8 mouse cellular contexts compared by ENCODE assay signal in the genomic region with DNA sequence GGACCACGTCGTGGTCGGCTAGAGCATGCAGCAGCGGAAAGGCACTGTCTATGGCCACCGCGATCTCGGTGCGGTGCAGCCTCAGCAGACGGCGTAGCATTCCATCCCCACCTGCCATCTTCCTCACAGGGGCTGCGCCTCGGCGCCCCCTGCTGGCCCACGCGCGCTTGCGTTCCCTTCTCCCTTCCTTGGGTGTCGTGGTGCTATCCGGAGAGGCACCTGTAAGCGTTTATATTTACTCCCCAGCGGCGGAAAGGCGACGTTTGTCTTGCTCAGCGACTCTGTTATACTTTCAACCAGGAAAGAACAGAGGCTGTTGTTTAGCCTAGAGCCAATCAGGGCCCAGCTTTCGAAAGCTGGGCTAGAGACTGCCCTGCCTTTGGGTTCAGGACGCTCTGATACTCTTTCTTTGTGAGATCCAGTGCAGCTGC. TPM values are rescaled to one million over a fixed set of nuclear protein-coding genes. Genes with fewer than 3 reads are reported as not detected.
DNase-seq lines count a peak whose midpoint lies in the region; ATAC-seq and TF ChIP-seq lines count a peak whose summit lies in the region.

A gene (minus strand): TSS at position 205 of the 431 bp plus-strand sequence.

- WGBS in cerebellum, adult 2 months: 4% methylated on average over 27 of the region's 27 CpGs
- 3% methylated on average over 27 of the region's 27 CpGs for WGBS in forebrain, postnatal 0 days
- 2% methylated on average over 27 of the region's 27 CpGs for WGBS in hindbrain, embryonic 13.5 days

- peak; percentile 88 for DNase-seq in R1 (ENCODE audit: low read depth, low spot score)
- DNase-seq in cerebellum, adult 2 months: peak; percentile 41 to 52
- peak; percentile 74 for DNase-seq in forebrain, postnatal 0 days
- peak; percentile 48 to 62 for DNase-seq in layer of hippocampus, postnatal 25 days (ENCODE audit: extremely low spot score in 1 of 2, low spot score in 1 of 2)
- peak; percentile 65 to 73 for DNase-seq in lung, postnatal 4 days
- peak; percentile 59 for DNase-seq in right cerebral cortex, postnatal 14 days
- DNase-seq in adipocyte (ENCODE audit: low spot score): no peak

- TF ChIP-seq CTCF in cerebellum, adult 2 months (IDR thresholded peaks at IDR 0.05; ENCODE audit: borderline replicate concordance, insufficient read depth, low read depth, low read length): peak; percentile 65
- TF ChIP-seq CTCF in forebrain, postnatal 0 days (IDR thresholded peaks at IDR 0.05; ENCODE audit: low read depth): peak; percentile 78

- no peak for TF ChIP-seq POLR2A in cerebellum, adult 2 months (IDR thresholded peaks at IDR 0.05; ENCODE audit: borderline replicate concordance, insufficient read depth, low read length)

- no peak within 1 kb of the TSS for H3K4me3 ChIP-seq in cerebellum, adult 2 months (replicated peaks; ENCODE audit: insufficient read depth, low read depth, low read length)
- H3K4me3 ChIP-seq in forebrain, postnatal 0 days (ENCODE audit: low read depth, low read length): peak within 1 kb of the TSS; percentile 23
- H3K4me3 ChIP-seq in hindbrain, embryonic 13.5 days: peak within 1 kb of the TSS; percentile 28

- H3K27ac ChIP-seq in cerebellum, adult 2 months (ENCODE audit: insufficient read depth, low read length): no peak within 1 kb of the TSS
- H3K27ac ChIP-seq in forebrain, postnatal 0 days (ENCODE audit: low read depth, low read length): no peak within 1 kb of the TSS
- no peak within 1 kb of the TSS for H3K27ac ChIP-seq in hindbrain, embryonic 13.5 days

- peak within 1 kb of the TSS; percentile 50 for H3K4me2 ChIP-seq in forebrain, postnatal 0 days (ENCODE audit: low read depth)
- H3K4me2 ChIP-seq in hindbrain, embryonic 13.5 days: peak within 1 kb of the TSS; percentile 54

- H3K9ac ChIP-seq in forebrain, postnatal 0 days: 0 out of 2 replicates have a peak within 1 kb of the TSS, but pooled peaks have one; percentile 22
- peak within 1 kb of the TSS; percentile 47; the same call in 1 of the 2 replicates for H3K9ac ChIP-seq in hindbrain, embryonic 13.5 days

- no peaks in the 10 kb centered on the region for H3K9me3 ChIP-seq in forebrain, postnatal 0 days (ENCODE audit: low read length)
- no peaks in the 10 kb centered on the region for H3K9me3 ChIP-seq in hindbrain, embryonic 13.5 days

- ATAC-seq in forebrain, postnatal 0 days: peak; percentile 91
- peak; percentile 73 for ATAC-seq in hindbrain, embryonic 13.5 days (ENCODE audit: low FRiP score)

- no peaks in the 10 kb centered on the region; the same call in 1 of the 2 replicates for H3K4me1 ChIP-seq in cerebellum, adult 2 months (ENCODE audit: control insufficient read depth, insufficient read depth, low read length)
- H3K4me1 ChIP-seq in forebrain, postnatal 0 days (ENCODE audit: insufficient read depth): no peaks in the 10 kb centered on the region; the same call in 1 of the 2 replicates
- H3K4me1 ChIP-seq in hindbrain, embryonic 13.5 days (replicated peaks): peaks cover 9% of the 10 kb centered on the region; the same call in 1 of the 2 replicates

- H3K36me3 ChIP-seq in forebrain, postnatal 0 days (ENCODE audit: insufficient read depth): no peaks in the 10 kb centered on the region
- no peaks in the 10 kb centered on the region for H3K36me3 ChIP-seq in hindbrain, embryonic 13.5 days

- H3K27me3 ChIP-seq in cerebellum, adult 2 months (ENCODE audit: control insufficient read depth, insufficient read depth, low read length): no peaks in the 10 kb centered on the region
- no peaks in the 10 kb centered on the region for H3K27me3 ChIP-seq in forebrain, postnatal 0 days (ENCODE audit: insufficient read depth, low read length)
- peaks cover 15% of the 10 kb centered on the region for H3K27me3 ChIP-seq in hindbrain, embryonic 13.5 days

RNA-seq across cellular contexts. Expression of the gene that starts here (rescaled TPM):
- polyA plus RNA-seq in cerebellum, adult 2 months (2012; rRNA removed): 0.08 and 0.16 TPM in 2 replicates
- total RNA-seq in forebrain, postnatal 0 days (2014; rRNA removed): 0.15 TPM in 1 of 2 replicates, not detected in the other
- polyA plus RNA-seq in forebrain, postnatal 0 days (2015; fragmentation: Nextera tagmentation; extraction: Ambion mirVana): 0.14 and 0.29 TPM in 2 replicates
- polyA plus RNA-seq in hindbrain, embryonic 13.5 days (2015; fragmentation: Nextera tagmentation; extraction: Ambion mirVana): 0.10 TPM in 1 of 2 replicates, not detected in the other
- total RNA-seq in layer of hippocampus, postnatal 25 days (2021): under 1 TPM; 0.16 to 0.27 TPM

Comparison
In these comparisons a context has a peak if more than half of its experiments do, and no peak if none do; other contexts are left out.
1. Peak in DNase-seq in cerebellum, adult 2 months; RNA of the gene not detected or under 1 TPM.
2. Peak in DNase-seq, ATAC-seq, H3K4me3 ChIP-seq, H3K9ac ChIP-seq and H3K4me2 ChIP-seq in forebrain, postnatal 0 days; RNA of the gene not detected or under 1 TPM.
3. Peak in ATAC-seq, H3K4me3 ChIP-seq, H3K9ac ChIP-seq and H3K4me2 ChIP-seq in hindbrain, embryonic 13.5 days; RNA of the gene not detected or under 1 TPM.
4. Peak in DNase-seq in layer of hippocampus, postnatal 25 days; RNA of the gene not detected or under 1 TPM.